Mouse (Mus musculus) intestine, embryonic 14.5 days (tissue): ENCODE measurements around the gene Castor2. TPM values are rescaled to one million over a fixed set of nuclear protein-coding genes. Genes with fewer than 3 reads are reported as not detected.

ENCODE experiments used
- ATAC-seq: fragments of 200-750 bp; cut with Nextera tagmentation; replicated peaks from 2 replicates; pipeline ENCODE4 v1.8.0; 2017; ENCODE audit warnings: low read depth, moderate number of reproducible peaks, moderate TSS enrichment, moderate library complexity; ENCODE audit not compliant: low FRiP score, low TSS enrichment
- DNase-seq: peaks from one replicate; pipeline ENCODE4 v3.0.0-alpha.2; 2018; ENCODE audit warnings: low spot score
- H3K27ac ChIP-seq: fragments of 300-500 bp; sonication (generic); 2 replicates; pipeline ENCODE4 v1.5.1; 2014; ENCODE audit warnings: low read depth, mild to moderate bottlenecking, control low read depth
- H3K27me3 ChIP-seq: fragments of 300-500 bp; sonication (generic); replicated peaks from 2 replicates; pipeline ENCODE4 v1.6.1; 2014; ENCODE audit warnings: low read length, control low read depth; ENCODE audit not compliant: control insufficient read depth, insufficient read depth
- H3K36me3 ChIP-seq: fragments of 300-500 bp; sonication (generic); 2 replicates; pipeline ENCODE4 v1.6.1; 2014; ENCODE audit warnings: low read length, control low read depth; ENCODE audit not compliant: control insufficient read depth, insufficient read depth
- H3K4me1 ChIP-seq: fragments of 300-500 bp; sonication (generic); replicated peaks from 2 replicates; pipeline ENCODE4 v1.6.1; 2014; ENCODE audit warnings: low read length, control low read depth, mixed read lengths; ENCODE audit not compliant: control insufficient read depth, insufficient read depth
- H3K4me2 ChIP-seq: fragments of 300-500 bp; sonication (generic); 2 replicates; pipeline ENCODE4 v1.6.1; 2014; ENCODE audit warnings: low read length
- H3K4me3 ChIP-seq: fragments of 300-500 bp; sonication (generic); 2 replicates; pipeline ENCODE4 v1.5.1; 2014; ENCODE audit warnings: low read depth, low read length, control low read depth, mixed read lengths
- H3K9ac ChIP-seq: fragments of 300-500 bp; sonication (generic); 2 replicates; pipeline ENCODE4 v1.6.1; 2014; ENCODE audit warnings: mild to moderate bottlenecking, low read length
- H3K9me3 ChIP-seq: fragments of 300-500 bp; sonication (generic); 2 replicates; pipeline ENCODE4 v1.6.1; 2016; ENCODE audit warnings: low read length, control low read depth; ENCODE audit not compliant: control insufficient read depth
- WGBS: fragments of 180-500 bp; shearing (Covaris S2); extraction: QIAGEN DNeasy Blood & Tissue Kit; methylation state at CpG from one replicate; pipeline ENCODE4 v1.1.7; 2014; 5-methylcytosine and 5-hydroxymethylcytosine counted together
- polyA plus RNA-seq: library from polyadenylated mRNA; unstranded; fragments of >200 nt; fragmentation: Nextera tagmentation; extraction: Ambion mirVana; gene quantifications from 2 replicates; pipeline ENCODE4 v1.2.1, GENCODE M21; 2014

Castor2 gene
- 6.2 and 7.2 TPM in 2 replicates for polyA plus RNA-seq

DNA sequence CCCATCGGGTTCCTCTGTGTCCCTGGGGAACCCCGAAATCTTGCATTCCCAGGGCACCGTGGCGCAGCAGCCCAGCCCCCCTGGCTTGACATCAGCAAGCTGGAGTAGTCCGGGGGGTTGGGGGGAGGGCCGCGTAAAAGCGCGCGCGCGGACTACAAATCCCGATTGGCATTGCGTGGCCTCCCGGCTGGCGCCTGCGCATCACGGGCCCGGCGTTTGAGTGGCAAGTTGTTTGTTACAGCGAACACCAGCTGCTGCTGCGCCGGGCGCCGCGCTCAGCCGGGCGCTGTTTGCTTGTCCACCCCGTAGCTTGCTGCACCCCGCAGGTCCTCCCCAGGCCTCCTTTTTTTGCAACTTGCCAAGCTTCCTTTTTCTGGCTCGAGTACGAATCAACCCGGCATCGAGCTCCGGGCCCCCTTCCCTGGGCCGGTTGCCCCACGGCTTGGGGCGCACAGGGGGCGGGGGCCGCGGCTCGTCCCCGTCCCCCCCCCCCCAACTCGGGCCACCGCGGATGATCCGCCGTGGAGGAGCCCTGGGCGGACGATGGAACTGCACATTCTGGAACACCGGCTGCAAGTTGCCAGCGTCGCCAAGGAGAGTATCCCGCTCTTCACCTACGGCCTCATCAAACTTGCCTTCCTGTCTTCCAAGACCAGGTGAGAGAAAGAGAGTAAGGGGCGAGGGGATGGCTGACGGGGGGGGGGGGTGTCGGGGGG is at the start of gene Castor2:
Castor2 (plus strand) TSS at position 216 of the 716 bp plus-strand sequence.
- Histone ChIP-seq H3K9ac (peak within 1 kb of the TSS; percentile 63), H3K27ac (peak within 1 kb of the TSS; percentile 67), H3K4me3 (peak within 1 kb of the TSS; percentile 71), H3K4me1 (peaks cover 15% of the 10 kb centered on the region; the same call in 1 of the 2 replicates), H3K27me3 (no peaks in the 10 kb centered on the region), H3K4me2 (peak within 1 kb of the TSS; percentile 88), H3K9me3 (no peaks in the 10 kb centered on the region), H3K36me3 (no peaks in the 10 kb centered on the region)
- under 1% methylated on average over 43 of the region's 58 CpGs for WGBS
- ATAC-seq (peak; percentile 79), DNase-seq (peak; percentile 95)

DNA sequence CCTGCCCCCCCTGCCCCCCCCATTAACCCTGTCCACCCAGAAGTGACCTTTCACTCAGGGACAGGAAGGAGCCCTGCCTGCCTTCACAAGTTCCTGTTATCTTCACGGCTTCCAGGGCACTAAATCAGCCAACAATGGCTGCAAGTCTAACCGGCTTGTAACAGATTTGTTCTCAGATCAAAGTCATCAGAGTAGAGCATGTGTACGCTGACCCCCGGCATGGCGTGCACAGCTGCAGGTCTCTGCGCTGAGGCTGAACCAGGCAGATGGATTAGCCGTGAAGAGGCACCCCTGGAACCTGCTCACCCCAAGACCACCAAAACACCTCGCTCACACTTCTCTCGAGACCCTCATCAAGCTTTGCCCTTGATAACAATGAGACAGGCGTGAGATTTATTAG is 48.8 kb upstream of the Castor2 start:
- WGBS: 14% methylated on average over 10 of the region's 10 CpGs
- H3K27me3 ChIP-seq: no peaks in the 10 kb centered on the region
- peaks cover 5% of the 10 kb centered on the region; the same call in 1 of the 2 replicates for H3K4me1 ChIP-seq
- no peak overlapping the region for H3K9ac ChIP-seq
- DNase-seq: no peak
- no peak overlapping the region for H3K4me2 ChIP-seq
- no peak overlapping the region for H3K27ac ChIP-seq
- H3K36me3 ChIP-seq: no peaks in the 10 kb centered on the region
- ATAC-seq: no peak; the same call in 1 of the 2 replicates
- H3K9me3 ChIP-seq: no peaks in the 10 kb centered on the region
- H3K4me3 ChIP-seq: no peak overlapping the region

DNA sequence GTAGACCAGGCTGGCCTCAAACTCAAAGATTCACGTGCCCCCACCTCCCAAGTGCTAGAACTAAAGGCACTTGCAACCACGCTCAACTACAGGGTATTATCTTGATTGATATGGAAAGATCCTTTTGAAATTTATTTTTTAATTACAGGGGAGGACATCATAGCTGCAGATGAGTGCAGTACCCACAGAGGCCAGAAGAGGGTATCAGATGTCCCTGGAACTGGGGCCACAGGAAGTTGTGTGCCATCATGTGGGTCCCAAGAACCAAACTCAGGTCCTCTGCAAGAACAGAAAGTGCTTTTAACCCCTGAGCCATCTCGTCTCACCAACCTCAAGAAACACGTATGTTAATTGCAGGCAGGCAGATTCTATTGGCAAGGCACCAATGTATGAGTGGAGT is 46.9 kb upstream of the Castor2 start:
- Histone ChIP-seq H3K27me3 (no peaks in the 10 kb centered on the region), H3K9me3 (no peaks in the 10 kb centered on the region), H3K27ac (no peak overlapping the region), H3K4me1 (peaks cover 5% of the 10 kb centered on the region; the same call in 1 of the 2 replicates), H3K4me2 (no peak overlapping the region), H3K4me3 (no peak overlapping the region), H3K9ac (no peak overlapping the region), H3K36me3 (no peaks in the 10 kb centered on the region)
- ATAC-seq (no peak), DNase-seq (no peak)
- WGBS: 83% methylated on average over 4 of the region's 4 CpGs

GRCm38 (mm10) chr5:134054496-134054895 is 45.0 kb upstream of the Castor2 start:
- H3K4me1 ChIP-seq: peaks cover 5% of the 10 kb centered on the region; the same call in 1 of the 2 replicates
- H3K27me3 ChIP-seq: no peaks in the 10 kb centered on the region
- no peak overlapping the region for H3K4me3 ChIP-seq
- WGBS: 67% methylated on average over 4 of the region's 4 CpGs
- H3K27ac ChIP-seq: no peak overlapping the region
- ATAC-seq (no peak), DNase-seq (no peak)
- H3K4me2 ChIP-seq: no peak overlapping the region
- H3K9ac ChIP-seq: no peak overlapping the region
- no peaks in the 10 kb centered on the region for H3K36me3 ChIP-seq
- H3K9me3 ChIP-seq: no peaks in the 10 kb centered on the region

GRCm38 (mm10) chr5:134058793-134059352 is 40.6 kb upstream of the Castor2 start:
- H3K4me2 ChIP-seq: no peak overlapping the region
- no peaks in the 10 kb centered on the region for H3K36me3 ChIP-seq
- H3K4me3 ChIP-seq: no peak overlapping the region
- H3K27ac ChIP-seq: no peak overlapping the region
- no peaks in the 10 kb centered on the region for H3K9me3 ChIP-seq
- WGBS: 40% methylated on average over 13 of the region's 13 CpGs
- no peaks in the 10 kb centered on the region for H3K27me3 ChIP-seq
- H3K9ac ChIP-seq: no peak overlapping the region
- no peak for ATAC-seq
- no peak for DNase-seq
- no peaks in the 10 kb centered on the region for H3K4me1 ChIP-seq

- peak; percentile 93 for DNase-seq
- Histone ChIP-seq H3K9ac (no peak overlapping the region), H3K4me1 (no peaks in the 10 kb centered on the region), H3K27me3 (no peaks in the 10 kb centered on the region), H3K36me3 (no peaks in the 10 kb centered on the region), H3K27ac (no peak overlapping the region), H3K4me2 (no peak overlapping the region), H3K4me3 (no peak overlapping the region), H3K9me3 (no peaks in the 10 kb centered on the region)
- peak; percentile 79; the same call in 1 of the 2 replicates for ATAC-seq
- 41% methylated on average over 13 of the region's 15 CpGs for WGBS
These were observed 36.0 kb upstream of the Castor2 start for GRCm38 (mm10) chr5:134063362-134064064.

- DNase-seq: no peak
- Histone ChIP-seq H3K27me3 (no peaks in the 10 kb centered on the region), H3K9me3 (no peaks in the 10 kb centered on the region), H3K36me3 (no peaks in the 10 kb centered on the region), H3K9ac (no peak overlapping the region), H3K4me2 (no peak overlapping the region), H3K4me1 (no peaks in the 10 kb centered on the region), H3K27ac (no peak overlapping the region), H3K4me3 (no peak overlapping the region)
- 44% methylated on average over 3 of the region's 3 CpGs for WGBS
- ATAC-seq: no peak
These were observed 33.2 kb upstream of the Castor2 start for GRCm38 (mm10) chr5:134066261-134066660.

DNA sequence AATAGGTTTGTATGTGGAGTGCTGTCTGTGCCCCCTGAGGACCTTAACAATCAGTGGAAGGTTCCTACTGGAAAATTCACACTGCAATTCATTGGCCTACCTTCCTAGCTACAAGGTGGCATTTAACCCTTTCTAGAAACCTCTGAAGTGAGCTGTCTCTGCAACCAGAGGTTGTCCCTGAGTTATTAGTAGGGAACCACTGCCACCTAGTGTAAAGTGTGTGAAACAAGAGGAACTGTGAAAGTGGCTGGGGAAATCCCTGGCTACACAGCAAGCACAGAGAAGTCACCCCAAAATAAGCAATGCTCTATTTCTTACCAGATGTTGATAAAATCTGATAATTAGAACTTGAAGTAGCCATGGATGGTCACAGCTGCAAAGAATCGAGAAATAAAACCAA is 31.6 kb upstream of the Castor2 start:
- Histone ChIP-seq H3K9ac (no peak overlapping the region), H3K9me3 (no peaks in the 10 kb centered on the region), H3K27ac (no peak overlapping the region), H3K4me1 (no peaks in the 10 kb centered on the region), H3K4me2 (no peak overlapping the region), H3K27me3 (no peaks in the 10 kb centered on the region), H3K36me3 (no peaks in the 10 kb centered on the region), H3K4me3 (no peak overlapping the region)
- ATAC-seq: no peak
- WGBS: 13% methylated on average over 1 of the region's 1 CpGs
- DNase-seq: no peak
